Mouse (Mus musculus): Measurements from ENCODE around the gene Serpinb9b. TPM values are rescaled to one million over a fixed set of nuclear protein-coding genes. Genes with fewer than 3 reads are reported as not detected.

Serpinb9b gene
- polyA plus RNA-seq, 1 experiment: not detected

- Histone ChIP-seq H3K27me3 (ENCODE audit: control insufficient read depth) (no peaks in the 10 kb centered on the region), H3K36me3 (ENCODE audit: control insufficient read depth) (no peaks in the 10 kb centered on the region), H3K4me1 (ENCODE audit: control insufficient read depth) (peaks cover 27% of the 10 kb centered on the region), H3K9me3 (ENCODE audit: control insufficient read depth, low read length) (no peaks in the 10 kb centered on the region), H3K4me3 (replicated peaks) (no peak overlapping the region)
- TF ChIP-seq GATA1 (IDR thresholded peaks at IDR 0.05; ENCODE audit: low read length) (no peak), TAL1 (IDR thresholded peaks at IDR 0.05; ENCODE audit: low read length) (no peak)
Measured at GRCm38 (mm10) chr13:33030281-33030680, 3.1 kb downstream of the Serpinb9b start.

- TF ChIP-seq GATA1 (IDR thresholded peaks at IDR 0.05; ENCODE audit: low read length) (no peak), TAL1 (IDR thresholded peaks at IDR 0.05; ENCODE audit: low read length) (no peak)
- Histone ChIP-seq H3K9me3 (ENCODE audit: control insufficient read depth, low read length) (no peaks in the 10 kb centered on the region), H3K27me3 (ENCODE audit: control insufficient read depth) (no peaks in the 10 kb centered on the region), H3K4me3 (replicated peaks) (no peak overlapping the region), H3K4me1 (ENCODE audit: control insufficient read depth) (no peaks in the 10 kb centered on the region), H3K36me3 (ENCODE audit: control insufficient read depth) (no peaks in the 10 kb centered on the region)
Measured at GRCm38 (mm10) chr13:33035506-33035905, 8.3 kb downstream of the Serpinb9b start.

- no peak for TF ChIP-seq TAL1 (IDR thresholded peaks at IDR 0.05; ENCODE audit: low read length)
- no peak for TF ChIP-seq GATA1 (IDR thresholded peaks at IDR 0.05; ENCODE audit: low read length)
- H3K9me3 ChIP-seq (ENCODE audit: control insufficient read depth, low read length): no peaks in the 10 kb centered on the region
Measured at GRCm38 (mm10) chr13:33043542-33043941, 16.3 kb downstream of the Serpinb9b start.

GRCm38 (mm10) chr13:33047234-33047633 lies 20.0 kb downstream of the Serpinb9b start:
- Histone ChIP-seq H3K36me3 (ENCODE audit: control insufficient read depth) (no peaks in the 10 kb centered on the region), H3K9me3 (ENCODE audit: control insufficient read depth, low read length) (no peaks in the 10 kb centered on the region), H3K4me1 (ENCODE audit: control insufficient read depth) (peaks cover 3% of the 10 kb centered on the region), H3K27me3 (ENCODE audit: control insufficient read depth) (no peaks in the 10 kb centered on the region), H3K4me3 (replicated peaks) (no peak overlapping the region)
- TF ChIP-seq TAL1 (IDR thresholded peaks at IDR 0.05; ENCODE audit: low read length) (no peak), GATA1 (IDR thresholded peaks at IDR 0.05; ENCODE audit: low read length) (no peak)

More at GRCm38 (mm10) chr13:33043542-33043941, 16.3 kb downstream of the Serpinb9b start:
- H3K4me1 ChIP-seq (ENCODE audit: control insufficient read depth): peaks cover 3% of the 10 kb centered on the region
- no peaks in the 10 kb centered on the region for H3K36me3 ChIP-seq (ENCODE audit: control insufficient read depth)
- H3K4me3 ChIP-seq (replicated peaks): no peak overlapping the region
- H3K27me3 ChIP-seq (ENCODE audit: control insufficient read depth): no peaks in the 10 kb centered on the region

GRCm38 (mm10) chr13:33048187-33048586 lies 21.0 kb downstream of the Serpinb9b start:
- Histone ChIP-seq H3K27me3 (ENCODE audit: control insufficient read depth) (no peaks in the 10 kb centered on the region), H3K9me3 (ENCODE audit: control insufficient read depth, low read length) (no peaks in the 10 kb centered on the region), H3K4me3 (replicated peaks) (no peak overlapping the region), H3K36me3 (ENCODE audit: control insufficient read depth) (no peaks in the 10 kb centered on the region), H3K4me1 (ENCODE audit: control insufficient read depth) (peaks cover 3% of the 10 kb centered on the region)
- TF ChIP-seq GATA1 (IDR thresholded peaks at IDR 0.05; ENCODE audit: low read length): no peak
- TF ChIP-seq TAL1 (IDR thresholded peaks at IDR 0.05; ENCODE audit: low read length): no peak

GRCm38 (mm10) chr13:33051697-33052096 lies 24.5 kb downstream of the Serpinb9b start:
- peaks cover 3% of the 10 kb centered on the region for H3K4me1 ChIP-seq (ENCODE audit: control insufficient read depth)
- H3K9me3 ChIP-seq (ENCODE audit: control insufficient read depth, low read length): no peaks in the 10 kb centered on the region
- TF ChIP-seq GATA1 (IDR thresholded peaks at IDR 0.05; ENCODE audit: low read length) (no peak), TAL1 (IDR thresholded peaks at IDR 0.05; ENCODE audit: low read length) (no peak)
- H3K27me3 ChIP-seq (ENCODE audit: control insufficient read depth): no peaks in the 10 kb centered on the region
- H3K36me3 ChIP-seq (ENCODE audit: control insufficient read depth): no peaks in the 10 kb centered on the region
- no peak overlapping the region for H3K4me3 ChIP-seq (replicated peaks)

- no peak overlapping the region for H3K4me3 ChIP-seq (replicated peaks)
- no peaks in the 10 kb centered on the region for H3K4me1 ChIP-seq (ENCODE audit: control insufficient read depth)
- H3K36me3 ChIP-seq (ENCODE audit: control insufficient read depth): no peaks in the 10 kb centered on the region
- TF ChIP-seq GATA1 (IDR thresholded peaks at IDR 0.05; ENCODE audit: low read length) (no peak), TAL1 (IDR thresholded peaks at IDR 0.05; ENCODE audit: low read length) (no peak)
- no peaks in the 10 kb centered on the region for H3K27me3 ChIP-seq (ENCODE audit: control insufficient read depth)
- H3K9me3 ChIP-seq (ENCODE audit: control insufficient read depth, low read length): no peaks in the 10 kb centered on the region
Measured at GRCm38 (mm10) chr13:33063048-33063447, 35.8 kb downstream of the Serpinb9b start.

GRCm38 (mm10) chr13:33067387-33067977 lies 40.3 kb downstream of the Serpinb9b start:
- H3K4me1 ChIP-seq (ENCODE audit: control insufficient read depth): no peaks in the 10 kb centered on the region
- H3K36me3 ChIP-seq (ENCODE audit: control insufficient read depth): no peaks in the 10 kb centered on the region
- no peaks in the 10 kb centered on the region for H3K27me3 ChIP-seq (ENCODE audit: control insufficient read depth)
- H3K4me3 ChIP-seq (replicated peaks): no peak overlapping the region
- H3K9me3 ChIP-seq (ENCODE audit: control insufficient read depth, low read length): no peaks in the 10 kb centered on the region
- no peak for TF ChIP-seq TAL1 (IDR thresholded peaks at IDR 0.05; ENCODE audit: low read length)
- TF ChIP-seq GATA1 (IDR thresholded peaks at IDR 0.05; ENCODE audit: low read length): no peak

GRCm38 (mm10) chr13:33068164-33068563 lies 40.9 kb downstream of the Serpinb9b start:
- no peaks in the 10 kb centered on the region for H3K27me3 ChIP-seq (ENCODE audit: control insufficient read depth)
- no peak for TF ChIP-seq GATA1 (IDR thresholded peaks at IDR 0.05; ENCODE audit: low read length)
- no peak for TF ChIP-seq TAL1 (IDR thresholded peaks at IDR 0.05; ENCODE audit: low read length)
- H3K36me3 ChIP-seq (ENCODE audit: control insufficient read depth): no peaks in the 10 kb centered on the region
- no peaks in the 10 kb centered on the region for H3K4me1 ChIP-seq (ENCODE audit: control insufficient read depth)
- no peak overlapping the region for H3K4me3 ChIP-seq (replicated peaks)
- H3K9me3 ChIP-seq (ENCODE audit: control insufficient read depth, low read length): no peaks in the 10 kb centered on the region

- no peaks in the 10 kb centered on the region for H3K4me1 ChIP-seq (ENCODE audit: control insufficient read depth)
- H3K27me3 ChIP-seq (ENCODE audit: control insufficient read depth): no peaks in the 10 kb centered on the region
- no peaks in the 10 kb centered on the region for H3K36me3 ChIP-seq (ENCODE audit: control insufficient read depth)
- TF ChIP-seq GATA1 (IDR thresholded peaks at IDR 0.05; ENCODE audit: low read length): no peak
- no peak for TF ChIP-seq TAL1 (IDR thresholded peaks at IDR 0.05; ENCODE audit: low read length)
- H3K9me3 ChIP-seq (ENCODE audit: control insufficient read depth, low read length): no peaks in the 10 kb centered on the region
- H3K4me3 ChIP-seq (replicated peaks): no peak overlapping the region
Measured at GRCm38 (mm10) chr13:33071776-33072175, 44.6 kb downstream of the Serpinb9b start.

Measured in erythroblast, embryonic 14.5 days (primary cell).